Mouse (Mus musculus) macrophage (primary cell): ENCODE measurements at regions not wholly inside any gene's neighbourhood (a gene's known extent, or its start where the extent isn't known, plus 50 kb on each side); places are given as distances from the start of the nearest gene placed in this dataset.

Experiments used
- H3K27ac ChIP-seq: fragments of 350-480 bp; formaldehyde crosslinking; 2 replicates; pipeline ENCODE4 v1.9.0; 2021
- H3K36me3 ChIP-seq: fragments of 350-480 bp; formaldehyde crosslinking; 2 replicates; pipeline ENCODE4 v1.9.0; 2021; ENCODE audit errors: inconsistent target
- H3K4me3 ChIP-seq: fragments of 350-480 bp; formaldehyde crosslinking; 2 replicates; pipeline ENCODE4 v1.9.0; 2021; ENCODE audit errors: inconsistent target
- H3K79me2 ChIP-seq: fragments of 350-480 bp; formaldehyde crosslinking; 2 replicates; pipeline ENCODE4 v1.9.0; 2021; ENCODE audit errors: inconsistent target
- WGBS: methylation state at CpG from one replicate; pipeline ENCODE4 v1.1.7; 2026; ENCODE audit warnings: inconsistent platforms; ENCODE audit not compliant: missing documents; 5-methylcytosine and 5-hydroxymethylcytosine counted together

GRCm38 (mm10) chr4:7154256-7154655, 1084.6 kb downstream of the Car8 start:
- H3K27ac ChIP-seq = peak overlapping the region; percentile 44
- no peaks in the 10 kb centered on the region for H3K36me3 ChIP-seq
- 33% methylated on average over 3 of the region's 3 CpGs for WGBS
- H3K79me2 ChIP-seq = no peaks in the 10 kb centered on the region
- H3K4me3 ChIP-seq = no peak overlapping the region

- 6% methylated on average over 1 of the region's 1 CpGs for WGBS
- Histone ChIP-seq H3K27ac (peak overlapping the region; percentile 44), H3K4me3 (no peak overlapping the region), H3K36me3 (no peaks in the 10 kb centered on the region), H3K79me2 (no peaks in the 10 kb centered on the region)
Observed at GRCm38 (mm10) chr4:7153835-7154234, 1085.0 kb downstream of the Car8 start.

- Histone ChIP-seq H3K27ac (no peak overlapping the region), H3K36me3 (no peaks in the 10 kb centered on the region), H3K79me2 (no peaks in the 10 kb centered on the region), H3K4me3 (no peak overlapping the region)
- whole genome bisulfite sequencing = 88% methylated on average over 2 of the region's 2 CpGs
Observed at GRCm38 (mm10) chr4:7145756-7146155, 1093.1 kb downstream of the Car8 start.

GRCm38 (mm10) chr4:7144215-7144614, 1094.6 kb downstream of the Car8 start:
- Histone ChIP-seq H3K79me2 (no peaks in the 10 kb centered on the region), H3K27ac (no peak overlapping the region), H3K4me3 (no peak overlapping the region), H3K36me3 (no peaks in the 10 kb centered on the region)

GRCm38 (mm10) chr4:7143676-7144075, 1095.2 kb downstream of the Car8 start:
- no peaks in the 10 kb centered on the region for H3K36me3 ChIP-seq
- H3K4me3 ChIP-seq = no peak overlapping the region
- no peak overlapping the region for H3K27ac ChIP-seq
- H3K79me2 ChIP-seq = no peaks in the 10 kb centered on the region
- WGBS = 94% methylated on average over 2 of the region's 2 CpGs

GRCm38 (mm10) chr4:7142781-7143180, 1096.1 kb downstream of the Car8 start:
- Histone ChIP-seq H3K27ac (no peak overlapping the region), H3K36me3 (no peaks in the 10 kb centered on the region), H3K4me3 (no peak overlapping the region), H3K79me2 (no peaks in the 10 kb centered on the region)
- 87% methylated on average over 6 of the region's 6 CpGs for WGBS

GRCm38 (mm10) chr4:7112159-7112558, 1126.7 kb downstream of the Car8 start:
- no peaks in the 10 kb centered on the region for H3K36me3 ChIP-seq
- H3K27ac ChIP-seq = no peak overlapping the region
- 73% methylated on average over 4 of the region's 4 CpGs for WGBS
- H3K4me3 ChIP-seq = no peak overlapping the region
- H3K79me2 ChIP-seq = no peaks in the 10 kb centered on the region

- 67% methylated on average over 7 of the region's 7 CpGs for WGBS
- H3K4me3 ChIP-seq = no peak overlapping the region
- H3K36me3 ChIP-seq = no peaks in the 10 kb centered on the region
- no peaks in the 10 kb centered on the region for H3K79me2 ChIP-seq
- H3K27ac ChIP-seq = no peak overlapping the region
Observed at GRCm38 (mm10) chr4:7092957-7093356, 1145.9 kb downstream of the Car8 start.

- H3K79me2 ChIP-seq = no peaks in the 10 kb centered on the region
- no peak overlapping the region for H3K27ac ChIP-seq
- no peak overlapping the region for H3K4me3 ChIP-seq
- H3K36me3 ChIP-seq = no peaks in the 10 kb centered on the region
Observed at GRCm38 (mm10) chr4:7091201-7091814, 1147.5 kb downstream of the Car8 start.
